Mouse (Mus musculus): ENCODE results near the gene Ccng2.

The Ccng2 gene

DNA sequence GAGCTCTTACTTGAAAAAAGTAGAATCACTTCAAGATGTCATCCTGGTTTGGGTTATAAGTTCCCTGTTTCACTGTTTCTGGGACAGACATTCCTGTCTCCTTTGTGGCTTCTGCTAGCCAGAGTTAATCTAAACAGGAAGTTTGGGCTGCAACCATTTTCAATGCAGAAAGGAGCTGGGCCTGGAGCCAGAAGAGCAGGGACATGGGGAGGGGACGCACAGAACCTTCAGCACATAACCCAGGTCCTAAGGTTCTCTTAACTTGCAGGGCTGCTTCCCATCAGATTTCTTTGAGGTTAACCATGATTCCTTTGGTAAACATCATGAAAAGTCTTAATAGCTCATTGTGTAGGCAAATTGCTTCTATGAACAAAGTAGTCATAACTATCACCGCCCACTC, 4.3 kb upstream of the Ccng2 start:
- in situ Hi-C loops (cut with MboI, MseI) = loop anchor here (10.0 to 25.0 kb wide), 2 partner anchors 168 to 1300 kb away; partner anchors contain the start of genes Rchy1 (in 1 of the 2) and Sept11 (in 1 of the 2)

DNA sequence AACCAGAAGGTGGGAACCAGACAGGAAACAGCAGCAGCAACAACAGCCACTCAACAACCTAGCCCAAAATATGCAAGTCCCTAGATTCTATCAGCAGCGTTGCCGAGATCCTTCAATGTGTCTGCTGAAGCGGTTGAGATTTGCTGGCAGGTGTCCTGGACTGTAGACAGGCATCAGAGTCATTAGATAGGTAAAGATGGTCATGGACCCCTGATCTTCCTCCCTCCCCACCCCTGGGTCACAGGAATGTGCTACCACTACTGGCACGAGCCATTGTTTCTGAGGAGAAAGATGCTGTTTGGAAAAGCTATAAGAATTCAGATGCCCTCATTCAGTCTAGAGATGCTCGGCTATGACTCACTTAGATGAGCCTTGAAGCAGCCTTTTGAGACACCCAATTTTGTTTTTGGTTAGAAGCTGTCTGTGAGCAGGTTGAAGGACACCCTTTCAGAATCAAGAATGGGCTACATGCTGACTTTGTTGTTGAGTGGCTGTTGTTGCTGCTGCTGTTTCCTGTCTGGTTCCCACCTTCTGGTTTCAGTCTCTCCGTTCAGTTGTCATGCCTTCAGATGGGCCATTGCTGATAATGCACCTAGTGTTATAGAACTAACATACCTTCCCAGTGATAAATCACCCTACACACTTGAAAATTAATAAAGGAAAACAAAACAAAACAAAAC, 3.5 kb upstream of the Ccng2 start:
- in situ Hi-C loops (cut with MboI, MseI) = loop anchor here (10.0 to 25.0 kb wide), 2 partner anchors 169 to 1301 kb away; partner anchors contain the start of genes Rchy1 (in 1 of the 2) and Sept11 (in 1 of the 2)

DNA sequence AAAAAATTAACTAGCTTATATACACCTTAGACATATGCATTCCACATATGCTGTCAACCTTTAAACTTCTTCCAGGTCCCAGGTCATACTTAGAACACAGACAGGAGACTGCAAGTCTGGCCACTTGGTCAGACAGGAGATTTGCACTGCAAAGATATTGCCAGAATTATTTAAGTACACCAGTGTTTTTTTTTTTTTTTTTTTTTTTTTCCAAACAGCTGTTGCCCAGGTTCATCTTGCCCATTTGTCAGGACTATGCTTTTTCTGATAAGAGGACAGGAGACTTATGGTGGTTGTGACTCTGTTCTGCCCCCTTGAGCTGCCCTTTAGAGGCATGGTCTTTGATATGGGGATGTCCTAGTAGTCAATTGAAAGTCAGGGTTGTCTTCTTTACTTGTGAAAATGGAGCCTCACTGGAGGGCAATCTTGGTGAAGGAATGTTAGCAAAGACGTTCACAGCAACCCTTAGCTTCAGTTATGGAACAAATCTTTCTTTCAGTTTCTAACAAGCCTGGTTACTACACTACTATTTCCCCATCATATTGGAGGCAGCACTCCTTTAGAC, 2.8 kb upstream of the Ccng2 start:
- in situ Hi-C loops (cut with MboI, MseI) = loop anchor here (10.0 to 25.0 kb wide), 2 partner anchors 169 to 1302 kb away; partner anchors contain the start of genes Rchy1 (in 1 of the 2) and Sept11 (in 1 of the 2)

DNA sequence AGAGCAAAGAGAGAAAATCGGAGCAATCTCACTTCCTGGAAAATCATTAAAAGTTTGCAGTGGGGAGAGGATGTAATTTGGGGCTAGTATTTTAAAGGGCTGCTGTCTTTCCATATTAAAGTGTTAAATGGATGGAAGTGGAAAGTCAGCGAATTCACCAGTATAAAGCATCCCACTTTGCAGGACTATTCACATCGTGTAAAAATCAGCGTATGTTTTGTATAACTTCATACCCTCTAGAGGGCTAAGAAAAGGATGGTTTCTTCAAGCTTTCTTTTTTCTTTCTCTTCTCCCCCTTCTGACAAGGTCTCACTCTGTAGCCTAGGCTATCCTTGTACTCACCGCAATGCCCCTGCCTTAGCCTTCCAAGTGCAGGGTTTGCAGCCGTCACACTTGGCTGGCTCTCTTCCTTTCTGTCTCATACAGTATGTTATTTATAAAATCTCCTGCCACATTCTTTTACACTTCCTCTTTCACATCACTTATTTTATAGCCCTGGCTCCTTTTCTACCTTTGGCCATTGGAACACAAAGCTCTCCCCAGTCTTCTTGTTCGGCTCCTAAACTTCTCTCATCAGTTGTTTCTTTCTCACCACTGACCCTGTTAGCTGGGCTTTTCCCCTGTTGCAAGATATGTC, 1.8 kb upstream of the Ccng2 start:
- in situ Hi-C loops (cut with MboI, MseI) = loop anchor here (5.0 to 25.0 kb wide), 4 partner anchors 58 to 1303 kb away; partner anchors contain the start of genes Sept11 (in 2 of the 2), 2010109A12Rik (in 1 of the 2), Ccni (in 1 of the 2) and Rchy1 (in 1 of the 2)

DNA sequence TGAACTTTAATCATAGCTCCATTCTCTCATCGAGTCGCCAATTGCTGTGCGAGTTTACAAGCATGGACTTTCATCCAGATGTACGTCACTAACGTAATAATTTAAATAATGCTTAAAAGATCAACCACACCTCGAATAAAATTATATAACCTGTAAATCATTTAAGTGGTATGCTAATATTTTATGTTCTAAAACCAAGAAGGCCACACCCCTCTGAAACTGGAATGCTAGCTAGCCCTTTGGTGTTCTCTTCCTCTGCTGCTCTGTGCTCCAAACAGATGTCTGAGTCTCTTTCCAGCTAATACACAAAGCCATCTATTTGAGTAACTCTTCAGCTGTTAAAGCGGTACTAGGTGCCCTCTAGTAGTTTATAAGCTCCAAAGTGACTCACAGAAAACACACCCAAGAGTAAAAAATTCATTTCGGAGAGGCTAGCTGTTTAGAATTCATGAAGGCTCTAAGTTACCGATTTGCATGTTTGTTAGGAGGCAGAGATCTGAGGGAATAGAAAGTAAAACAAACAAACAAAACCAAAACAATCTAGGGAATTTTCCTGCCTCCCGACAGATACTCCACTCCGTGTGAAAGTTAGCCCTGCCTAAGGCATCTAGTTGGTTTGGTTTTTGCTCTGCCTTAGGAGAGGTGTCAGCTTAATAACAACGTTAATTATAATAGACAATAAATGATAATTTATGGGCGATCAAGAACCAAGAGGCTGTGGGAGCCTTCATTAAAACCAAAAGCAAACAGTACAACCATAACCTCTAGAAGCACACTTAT, 1.1 kb upstream of the Ccng2 start:
- in situ Hi-C loops (cut with MboI, MseI) = loop anchor here (5.0 to 25.0 kb wide), 4 partner anchors 59 to 1304 kb away; partner anchors contain the start of genes Sept11 (in 2 of the 2), 2010109A12Rik (in 1 of the 2), Ccni (in 1 of the 2) and Rchy1 (in 1 of the 2)

DNA sequence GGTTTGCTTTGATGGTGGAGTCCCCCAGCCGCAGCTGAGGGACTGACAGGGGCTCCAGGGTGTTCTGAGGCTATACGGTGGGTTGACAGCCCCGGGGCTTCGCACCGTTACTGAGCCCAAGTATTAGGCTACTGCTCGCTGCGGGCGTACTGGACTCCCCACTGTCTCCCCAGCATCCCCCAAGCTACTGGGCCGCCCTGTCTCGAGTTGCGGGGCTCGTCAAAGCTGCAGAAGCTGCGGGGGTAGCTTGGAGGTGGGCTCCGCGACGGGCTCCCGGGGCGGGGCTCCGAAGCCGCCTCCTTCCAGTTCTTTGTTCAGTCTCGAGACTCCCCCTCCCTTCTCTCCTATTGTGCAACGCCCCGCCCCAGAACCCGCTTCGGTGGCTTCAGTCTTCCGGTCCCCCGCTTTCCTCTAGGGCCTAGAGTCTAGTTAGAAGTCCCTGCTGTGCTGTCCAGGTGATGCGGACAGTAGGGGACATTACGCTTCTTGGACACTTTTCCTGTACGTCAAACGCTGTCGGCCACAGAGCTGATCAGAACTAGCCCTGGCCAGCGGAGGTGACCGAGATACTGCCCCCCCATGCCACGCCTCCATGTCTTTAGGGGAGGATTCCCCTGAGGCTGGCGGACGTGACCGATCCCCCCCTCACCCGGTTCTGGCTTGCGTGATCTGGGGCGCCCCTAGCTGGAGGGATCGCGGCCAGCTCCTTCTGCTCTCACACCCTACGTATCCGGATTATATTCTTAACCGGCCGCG, 972 bp downstream of the Ccng2 start:
- in situ Hi-C loops (cut with MboI, MseI) = loop anchor here (5.0 to 25.0 kb wide), 4 partner anchors 61 to 1306 kb away; partner anchors contain the start of genes Sept11 (in 2 of the 2), 2010109A12Rik (in 1 of the 2), Ccni (in 1 of the 2) and Rchy1 (in 1 of the 2)

DNA sequence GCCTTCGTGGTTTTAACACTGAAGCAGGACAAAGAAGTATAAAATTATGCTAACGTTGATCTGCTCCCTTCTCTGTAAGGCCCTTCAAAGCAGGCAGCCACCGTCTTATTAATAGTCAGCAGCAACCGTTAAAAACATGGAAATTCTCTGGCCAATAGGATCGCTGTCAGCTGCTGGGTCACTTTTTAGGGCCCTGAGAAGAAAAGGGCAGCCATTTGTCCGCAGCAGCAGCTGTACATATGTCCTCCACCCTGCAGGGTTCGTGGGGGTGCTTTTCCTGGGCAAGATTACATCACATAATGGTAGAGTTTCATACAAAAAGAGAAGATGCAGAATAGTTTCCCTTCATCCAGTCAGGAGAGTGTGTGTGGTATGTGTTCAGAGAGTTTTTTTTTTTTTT, 3.0 kb downstream of the Ccng2 start:
- in situ Hi-C loops (cut with MboI, MseI) = loop anchor here in 1 of 2 experiments (25.0 kb wide), 1 partner anchor 1308 kb away; the partner anchor contains the start of gene Rchy1

DNA sequence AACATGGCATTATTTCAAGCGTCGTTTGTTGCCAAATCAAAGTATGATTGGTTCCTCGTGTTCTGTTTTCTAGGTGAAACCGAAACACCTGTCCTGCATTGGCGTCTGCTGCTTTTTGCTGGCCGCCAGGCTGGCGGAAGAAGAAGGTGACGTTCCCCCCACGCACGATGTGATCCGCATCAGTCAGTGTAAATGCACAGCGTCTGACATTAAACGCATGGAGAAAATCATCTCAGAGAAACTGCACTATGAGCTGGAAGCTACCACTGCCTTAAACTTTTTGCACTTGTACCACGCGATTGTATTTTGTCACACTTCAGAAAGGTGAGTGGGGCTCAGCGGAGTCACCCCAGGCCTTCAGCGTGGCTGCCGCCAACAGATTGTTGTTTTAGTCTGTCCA, 3.7 kb downstream of the Ccng2 start:
- in situ Hi-C loops (cut with MboI, MseI) = loop anchor here in 1 of 2 experiments (25.0 kb wide), 1 partner anchor 1308 kb away; the partner anchor contains the start of gene Rchy1

DNA sequence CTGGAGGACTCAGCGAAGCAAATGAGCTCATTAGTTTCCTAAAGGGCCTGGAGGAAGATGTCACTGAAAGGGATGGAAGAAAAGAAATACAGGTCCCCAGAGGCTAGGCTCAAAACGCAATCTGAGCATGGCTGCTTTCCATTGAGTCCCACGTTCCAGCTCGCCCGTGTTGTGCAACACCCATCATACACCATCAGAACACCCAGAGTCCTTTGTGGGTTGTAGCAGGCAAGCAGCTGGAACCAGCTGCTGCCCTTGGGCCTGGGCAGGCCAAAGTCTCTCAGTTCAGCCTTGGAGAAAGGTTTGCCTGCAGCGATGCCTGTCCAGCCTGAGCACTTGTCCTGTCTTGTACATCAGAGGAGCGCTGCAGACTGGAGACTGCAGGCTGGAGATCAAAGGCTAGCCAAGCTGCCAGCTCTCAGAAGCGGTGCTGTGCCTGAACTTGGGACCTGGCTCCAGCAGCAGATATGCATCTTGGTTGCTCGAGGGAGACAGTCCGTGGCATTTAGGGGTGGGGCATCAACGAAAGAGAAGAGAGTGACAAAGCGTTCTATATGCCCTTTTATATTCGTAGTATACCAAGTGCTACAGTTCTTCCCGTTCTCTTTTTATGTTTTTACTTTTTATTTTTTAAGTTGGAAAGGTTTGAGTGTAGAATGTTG, 15.5 kb downstream of the Ccng2 start:
- in situ Hi-C loops (cut with MboI, MseI) = no loop called here

DNA sequence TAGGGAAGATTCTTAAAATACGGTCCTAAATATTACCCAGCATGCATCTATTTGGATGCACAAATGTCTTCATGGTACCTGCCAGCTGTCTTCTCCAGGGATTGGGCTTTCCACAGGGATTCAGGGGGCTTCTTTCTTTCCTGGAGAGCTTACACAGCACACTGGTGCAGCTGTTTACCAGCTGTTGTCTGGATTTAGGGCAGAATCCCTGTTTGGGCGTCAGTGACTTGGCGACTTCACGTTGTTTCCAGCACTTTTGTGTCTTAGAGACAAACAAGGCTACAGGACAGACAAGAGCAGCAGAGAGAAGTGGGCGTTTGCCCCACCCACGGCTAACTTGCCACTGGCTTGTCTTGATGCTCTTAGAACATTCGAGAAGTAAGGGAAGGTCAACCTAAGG, 16.1 kb downstream of the Ccng2 start:
- in situ Hi-C loops (cut with MboI, MseI) = no loop called here

DNA sequence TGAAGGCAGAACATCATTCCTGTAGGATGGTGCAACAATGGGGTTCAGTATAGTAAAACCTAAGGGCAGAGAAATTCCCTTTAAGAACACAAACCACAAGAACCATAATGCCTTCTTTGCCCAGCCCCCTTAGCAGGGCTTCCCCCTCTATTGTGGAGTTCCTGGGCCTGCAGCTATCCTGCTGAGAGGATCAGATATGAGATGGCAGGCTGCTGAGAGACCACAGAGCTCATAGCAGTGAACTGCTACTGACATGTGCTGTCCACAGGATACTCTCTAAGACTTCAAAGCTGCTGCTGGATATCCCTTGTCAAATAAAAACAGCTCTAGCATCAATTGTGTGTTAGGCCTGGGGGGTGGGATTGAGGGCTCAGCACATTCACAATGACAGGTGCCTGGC, 21.5 kb downstream of the Ccng2 start:
- in situ Hi-C loops (cut with MboI, MseI) = no loop called here

DNA sequence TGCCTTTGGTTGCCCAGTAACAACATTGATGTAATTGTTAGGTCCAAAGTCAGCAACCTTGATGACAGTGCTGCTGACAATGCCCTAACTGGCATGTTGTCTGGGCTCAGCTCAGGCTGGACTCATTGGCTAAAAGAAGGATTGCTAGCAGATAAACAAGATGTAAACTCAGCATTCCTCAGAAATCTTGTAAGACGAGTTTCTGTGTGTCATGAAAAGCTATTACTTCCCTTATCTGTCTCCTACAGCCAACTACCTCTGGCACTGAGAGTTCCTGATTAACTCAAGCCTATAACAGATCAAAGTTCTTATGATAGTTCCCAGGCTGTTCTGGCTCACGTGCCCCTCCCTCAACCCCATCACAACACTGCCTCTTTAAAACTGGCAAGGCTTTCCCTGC, 23.2 kb downstream of the Ccng2 start:
- in situ Hi-C loops (cut with MboI, MseI) = no loop called here

DNA sequence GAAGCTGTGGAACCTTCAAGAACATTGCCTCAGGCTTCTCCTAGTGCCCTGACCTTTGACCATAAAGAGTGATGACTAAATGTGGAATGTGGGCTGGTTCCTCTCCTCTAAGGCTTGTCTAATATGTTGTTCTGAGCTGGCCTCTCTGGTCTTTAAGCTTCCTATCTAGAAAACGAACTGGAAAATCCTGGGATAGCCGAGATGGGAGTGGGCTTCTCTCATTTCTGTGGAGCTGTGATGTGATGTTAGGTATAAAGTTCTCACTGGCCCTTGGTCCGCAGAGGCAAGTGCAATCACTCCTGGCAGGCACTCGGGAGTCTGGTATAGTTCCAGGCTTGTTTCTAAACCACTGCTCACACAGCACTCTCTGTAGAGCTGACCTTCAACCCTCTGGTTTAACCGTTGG, 29.3 kb downstream of the Ccng2 start:
- in situ Hi-C loops (cut with MboI, MseI) = no loop called here

DNA sequence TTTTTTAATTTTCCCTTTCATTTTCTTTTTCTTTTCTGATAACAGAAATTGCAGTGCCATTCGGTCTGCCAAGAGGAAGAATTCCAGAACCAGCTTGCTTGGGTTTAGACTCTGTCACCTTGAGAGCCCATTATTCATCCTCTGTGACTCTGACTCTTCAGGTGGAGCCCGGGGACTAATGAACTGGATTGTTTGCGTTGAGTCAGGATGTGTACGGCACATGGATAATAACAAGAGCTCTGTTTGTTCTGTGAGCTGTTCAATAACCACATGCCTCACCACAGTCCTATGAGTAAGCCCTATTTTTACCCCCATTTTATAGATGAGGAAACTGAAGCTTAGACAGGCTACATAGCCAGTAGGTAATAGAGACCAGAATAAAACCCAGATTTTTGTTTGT, 29.7 kb downstream of the Ccng2 start:
- in situ Hi-C loops (cut with MboI, MseI) = no loop called here

DNA sequence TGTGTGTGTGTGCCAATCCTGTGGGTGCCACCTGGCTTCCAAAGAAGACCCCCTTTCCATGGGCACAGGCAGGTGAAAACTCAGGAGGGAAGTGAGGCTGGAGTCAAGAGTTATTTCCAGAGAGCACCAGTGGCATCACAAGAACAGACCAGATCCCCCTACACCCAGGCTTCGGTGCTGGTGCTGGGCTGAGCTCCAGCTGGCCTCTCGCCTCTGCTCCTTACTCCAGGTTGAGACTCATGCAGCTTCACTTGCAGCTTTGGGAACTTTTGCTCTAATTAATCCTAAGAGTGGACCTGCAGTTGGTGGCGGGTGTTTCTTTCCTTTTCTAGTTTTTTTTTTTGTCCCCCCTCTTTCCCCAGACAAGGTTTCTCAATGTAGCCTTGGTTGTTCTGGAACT, 30.3 kb downstream of the Ccng2 start:
- in situ Hi-C loops (cut with MboI, MseI) = no loop called here

DNA sequence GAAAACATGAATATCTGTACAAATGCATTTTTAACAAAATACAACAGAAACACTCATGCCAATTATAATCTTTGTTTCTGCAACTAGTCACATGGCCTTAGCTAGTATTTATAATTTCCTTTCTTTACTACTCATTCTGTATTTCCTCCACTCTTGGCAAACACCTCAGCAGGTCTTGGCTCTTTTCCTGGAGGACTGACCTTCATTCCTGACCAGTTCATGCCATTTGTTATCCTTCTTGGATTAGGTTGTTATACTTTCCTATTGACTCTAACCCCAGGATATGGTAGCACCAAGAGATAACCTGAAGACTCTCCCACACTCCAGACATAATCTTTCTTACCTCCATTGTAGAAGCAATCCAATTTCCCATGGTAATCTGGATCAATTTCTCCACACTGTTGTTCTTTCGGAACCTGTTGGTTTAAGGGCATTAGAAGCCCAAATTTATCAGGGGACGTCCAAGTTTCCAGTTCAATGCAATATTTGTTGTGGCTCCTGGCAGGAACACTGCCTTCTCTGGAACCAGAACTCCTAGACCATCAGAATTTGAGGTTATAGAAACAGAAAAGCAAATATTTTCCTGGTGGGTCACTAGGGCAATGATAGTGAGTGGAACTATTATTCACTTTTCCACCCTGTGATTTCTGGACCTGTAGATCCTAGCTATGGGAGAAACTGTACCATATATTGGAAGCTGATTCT, 38.2 kb downstream of the Ccng2 start:
- in situ Hi-C loops (cut with MboI, MseI) = no loop called here

DNA sequence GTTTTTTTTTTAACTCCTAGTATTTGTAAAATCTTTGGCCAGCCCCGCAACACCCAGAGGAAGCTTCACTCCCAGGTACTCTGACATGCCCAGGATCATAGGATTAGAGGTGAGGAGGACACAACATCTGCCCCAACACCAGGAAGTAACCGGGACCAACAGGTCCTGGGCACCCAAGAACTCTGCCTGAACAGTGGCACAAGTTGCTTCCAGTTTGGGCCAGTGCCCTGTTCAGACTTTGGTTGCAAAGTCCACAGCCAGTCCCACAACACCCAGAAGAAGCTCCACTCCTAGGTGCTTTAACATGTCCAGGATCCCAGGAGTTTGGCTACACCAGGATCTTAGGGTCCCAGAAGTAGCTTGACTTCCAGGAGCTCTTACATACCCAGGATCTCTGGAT, 41.9 kb downstream of the Ccng2 start:
- in situ Hi-C loops (cut with MboI, MseI) = no loop called here

DNA sequence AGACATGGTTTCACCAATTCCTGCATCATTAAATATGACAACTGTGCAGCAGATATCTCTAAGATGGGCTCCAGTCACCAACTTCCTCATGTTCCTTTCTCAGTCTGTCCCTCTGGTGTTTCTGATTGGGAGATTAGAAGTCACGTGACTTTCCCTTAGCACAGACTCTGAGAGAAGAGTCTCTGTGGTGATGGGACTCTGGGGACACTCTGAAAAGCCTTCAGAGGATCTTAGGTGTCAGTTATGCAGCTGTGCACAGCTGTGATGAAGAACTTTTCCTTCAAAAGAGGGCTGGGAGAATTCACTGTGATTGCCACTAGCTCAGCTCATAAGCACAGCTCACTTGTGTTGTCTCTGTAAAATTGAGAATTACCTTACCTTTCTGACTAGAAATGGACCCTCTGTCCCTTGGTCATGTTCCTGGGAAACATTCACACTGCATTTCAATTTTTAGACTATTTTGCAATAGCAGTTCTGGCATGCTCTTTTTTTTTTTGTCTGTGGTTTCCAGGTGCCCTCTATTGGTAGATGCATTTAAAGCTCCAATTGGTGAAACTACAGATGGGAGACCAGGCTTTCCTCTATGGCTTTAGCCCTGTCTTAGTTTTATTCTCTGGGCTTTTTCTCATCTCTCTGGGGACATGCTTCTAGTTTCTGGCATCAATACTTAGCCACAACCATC, 56.4 kb downstream of the Ccng2 start:
- in situ Hi-C loops (cut with MboI, MseI) = no loop called here
